Mouse (Mus musculus) stomach, embryonic 15.5 days (tissue): ENCODE data around the gene Lzts3. TPM values are rescaled to one million over a fixed set of nuclear protein-coding genes. Genes with fewer than 3 reads are reported as not detected.
"Not testable (repeated sequence)": the region's sequence is repeated elsewhere in the genome, so short reads cannot be mapped to it uniquely, and the experiment has no call there.

ENCODE experiments used
- ATAC-seq: fragments of 200-750 bp; cut with Nextera tagmentation; 2 replicates; pipeline ENCODE4 v1.8.0; 2017; ENCODE audit warnings: low read depth, moderate number of reproducible peaks, moderate TSS enrichment; ENCODE audit not compliant: insufficient read depth, low FRiP score
- H3K27ac ChIP-seq: fragments of 300-500 bp; sonication (generic); 2 replicates; pipeline ENCODE4 v1.5.1; 2015; ENCODE audit warnings: mild to moderate bottlenecking, inconsistent platforms
- H3K27me3 ChIP-seq: fragments of 300-500 bp; sonication (generic); replicated peaks from 2 replicates; pipeline ENCODE4 v1.6.1; 2015; ENCODE audit warnings: inconsistent platforms
- H3K36me3 ChIP-seq: fragments of 300-500 bp; sonication (generic); 2 replicates; pipeline ENCODE4 v1.6.1; 2015; ENCODE audit warnings: inconsistent platforms
- H3K4me1 ChIP-seq: fragments of 300-500 bp; sonication (generic); 2 replicates; pipeline ENCODE4 v1.6.1; 2015; ENCODE audit warnings: inconsistent platforms
- H3K4me2 ChIP-seq: fragments of 300-500 bp; sonication (generic); 2 replicates; pipeline ENCODE4 v1.6.1; 2015; ENCODE audit warnings: mild to moderate bottlenecking, inconsistent platforms
- H3K4me3 ChIP-seq: fragments of 300-500 bp; sonication (generic); replicated peaks from 2 replicates; pipeline ENCODE4 v1.5.1; 2015; ENCODE audit warnings: inconsistent platforms
- H3K9ac ChIP-seq: fragments of 300-500 bp; sonication (generic); 2 replicates; pipeline ENCODE4 v1.6.1; 2015; ENCODE audit warnings: inconsistent platforms
- H3K9me3 ChIP-seq: fragments of 300-500 bp; sonication (generic); 2 replicates; pipeline ENCODE4 v1.6.1; 2016; ENCODE audit warnings: inconsistent platforms
- WGBS: fragments of 180-500 bp; shearing (Covaris S2); methylation state at CpG from one replicate; pipeline ENCODE4 v1.1.7; 2015; 5-methylcytosine and 5-hydroxymethylcytosine counted together
- polyA plus RNA-seq: library from polyadenylated mRNA; unstranded; fragments of >200 nt; fragmentation: Nextera tagmentation; extraction: Ambion mirVana; gene quantifications from 2 replicates; pipeline ENCODE4 v1.2.1, GENCODE M21; 2015

The Lzts3 gene
- polyA plus RNA-seq, 1 experiment from 2014 or later, result 9.9 TPM

GRCm38 (mm10) chr2:130656536-130656935 lies 13.9 kb upstream of the Lzts3 start:
- Histone ChIP-seq H3K4me2 (no peak overlapping the region), H3K9ac (no peak overlapping the region), H3K36me3 (peaks cover 64% of the 10 kb centered on the region), H3K4me3 (no peak overlapping the region), H3K27me3 (no peaks in the 10 kb centered on the region), H3K27ac (no peak overlapping the region), H3K4me1 (no peaks in the 10 kb centered on the region), H3K9me3 (no peaks in the 10 kb centered on the region)
- 92% methylated on average over 9 of the region's 9 CpGs for WGBS
- ATAC-seq, result no peak

DNA sequence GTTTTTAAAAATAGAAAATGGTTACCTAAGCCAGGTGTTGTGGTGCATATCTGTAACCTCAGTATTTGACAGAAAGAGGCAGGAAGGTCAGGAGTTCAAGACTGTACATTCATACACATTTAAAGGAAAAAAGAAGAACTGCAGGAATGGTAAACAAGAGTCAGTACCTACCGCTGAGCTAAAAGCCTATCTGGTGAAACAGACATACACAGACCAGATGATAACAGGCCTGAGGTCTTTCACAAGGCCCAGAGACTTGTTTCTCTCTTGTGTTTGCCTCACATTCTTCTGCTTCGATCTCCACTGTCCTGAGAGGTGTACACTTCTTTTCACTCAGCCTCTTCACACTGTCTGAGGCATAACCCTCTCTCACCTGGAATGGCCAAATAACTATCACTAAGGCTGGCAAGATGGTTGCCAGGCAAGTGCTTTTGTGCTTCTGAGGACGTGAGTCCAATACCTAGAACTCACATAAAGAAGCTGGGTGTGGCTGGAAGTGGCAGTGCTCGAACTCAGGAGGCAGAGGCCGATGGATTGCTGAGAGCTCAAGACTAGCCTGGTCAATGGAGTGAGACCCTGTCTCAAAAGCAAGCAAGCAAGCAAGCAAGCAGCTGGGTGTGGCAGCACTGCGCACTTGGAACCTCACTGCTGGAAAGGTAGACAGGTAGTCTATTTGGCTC lies 13.2 kb upstream of the Lzts3 start:
- 91% methylated on average over 6 of the region's 6 CpGs for WGBS
- no peak overlapping the region for H3K27ac ChIP-seq
- peaks cover 57% of the 10 kb centered on the region for H3K36me3 ChIP-seq

DNA sequence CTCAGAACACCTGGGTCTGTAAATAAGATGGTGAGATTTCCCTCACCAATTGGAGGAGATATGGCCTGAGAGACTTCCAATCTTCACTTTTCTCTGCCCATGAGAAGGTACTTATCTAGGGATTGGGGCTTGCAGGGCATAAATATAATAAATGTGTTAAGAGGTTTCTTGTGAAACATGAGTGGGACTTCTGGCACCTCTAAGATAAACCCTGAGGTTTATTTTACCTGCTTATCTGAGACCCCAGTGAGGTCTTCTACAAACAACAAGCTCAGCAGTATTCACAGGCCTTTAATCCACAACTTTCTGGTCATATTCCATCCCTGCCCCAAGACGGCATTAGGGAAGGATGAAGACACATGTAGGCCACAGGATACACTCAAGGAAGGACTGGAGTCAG lies 11.2 kb upstream of the Lzts3 start:
- no peak overlapping the region for H3K4me3 ChIP-seq
- no peaks in the 10 kb centered on the region for H3K9me3 ChIP-seq
- H3K9ac ChIP-seq, result no peak overlapping the region
- WGBS, result 90% methylated on average over 1 of the region's 1 CpGs
- ATAC-seq, result no peak
- no peak overlapping the region for H3K27ac ChIP-seq
- peaks cover 52% of the 10 kb centered on the region for H3K36me3 ChIP-seq
- H3K27me3 ChIP-seq, result no peaks in the 10 kb centered on the region
- H3K4me2 ChIP-seq, result no peak overlapping the region
- H3K4me1 ChIP-seq, result no peaks in the 10 kb centered on the region

More for the DNA sequence above, 13.2 kb upstream of the Lzts3 start:
- no peak overlapping the region for H3K4me2 ChIP-seq
- H3K4me3 ChIP-seq, result no peak overlapping the region
- peak; percentile 65; the same call in 1 of the 2 replicates for ATAC-seq
- H3K27me3 ChIP-seq, result no peaks in the 10 kb centered on the region
- H3K9me3 ChIP-seq, result no peaks in the 10 kb centered on the region
- H3K9ac ChIP-seq, result no peak overlapping the region
- no peaks in the 10 kb centered on the region for H3K4me1 ChIP-seq

DNA sequence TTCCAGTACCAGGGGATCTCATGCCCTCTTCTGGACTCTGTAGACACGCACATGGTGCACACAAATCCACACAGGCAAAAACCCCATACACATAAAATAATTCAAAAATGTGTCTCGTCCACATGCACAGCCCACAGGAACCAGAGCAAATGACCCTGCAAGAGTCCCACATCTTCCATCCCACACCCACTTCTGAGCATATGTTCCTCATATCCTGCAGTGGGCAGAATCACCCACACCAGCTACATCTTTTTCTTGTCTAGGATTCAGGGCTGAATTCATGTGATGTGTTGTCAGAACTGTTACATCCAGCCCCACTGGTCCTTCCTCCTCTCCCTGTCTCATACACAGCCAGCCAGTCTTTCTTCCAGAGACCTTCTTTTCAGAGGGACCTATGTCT lies 10.7 kb upstream of the Lzts3 start:
- Histone ChIP-seq H3K27ac (no peak overlapping the region), H3K4me3 (no peak overlapping the region), H3K4me1 (no peaks in the 10 kb centered on the region), H3K36me3 (peaks cover 47% of the 10 kb centered on the region), H3K9ac (no peak overlapping the region), H3K27me3 (no peaks in the 10 kb centered on the region), H3K9me3 (no peaks in the 10 kb centered on the region), H3K4me2 (no peak overlapping the region)
- 91% methylated on average over 2 of the region's 2 CpGs for WGBS
- ATAC-seq, result no peak

DNA sequence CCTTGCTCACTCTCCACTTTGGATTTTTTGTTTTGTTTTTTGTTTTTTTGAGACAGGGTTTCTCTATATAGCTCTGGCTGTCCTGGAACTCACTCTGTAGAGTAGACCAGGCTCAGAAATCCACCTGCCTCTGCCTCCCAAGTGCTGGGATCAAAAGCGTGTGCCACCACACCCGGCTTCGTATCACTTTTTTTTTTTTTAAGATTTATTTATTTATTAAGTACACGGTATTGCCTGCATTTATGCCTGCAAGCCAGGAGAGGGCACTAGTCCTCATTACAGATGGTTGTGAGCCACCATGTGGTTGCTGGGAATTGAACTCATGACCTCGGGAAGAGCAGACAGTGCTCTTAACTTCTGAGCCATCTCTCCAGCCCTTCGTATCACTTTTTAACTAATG lies 6.4 kb upstream of the Lzts3 start:
- H3K36me3 ChIP-seq, result peaks cover 15% of the 10 kb centered on the region

GRCm38 (mm10) chr2:130645198-130645597 lies 2.6 kb upstream of the Lzts3 start:
- Histone ChIP-seq H3K36me3 (peaks cover 1% of the 10 kb centered on the region; the same call in 1 of the 2 replicates), H3K9ac (no peak overlapping the region), H3K27me3 (no peaks in the 10 kb centered on the region), H3K9me3 (no peaks in the 10 kb centered on the region), H3K4me3 (no peak overlapping the region), H3K27ac (no peak overlapping the region), H3K4me2 (no peak overlapping the region), H3K4me1 (peaks cover 7% of the 10 kb centered on the region; the same call in 1 of the 2 replicates)
- 82% methylated on average over 4 of the region's 4 CpGs for WGBS
- ATAC-seq, result no peak

More for the DNA sequence above, 6.4 kb upstream of the Lzts3 start:
- not testable (repeated sequence) for H3K4me1 ChIP-seq, H3K27me3 ChIP-seq, H3K9ac ChIP-seq, H3K9me3 ChIP-seq, H3K27ac ChIP-seq, H3K4me2 ChIP-seq, H3K4me3 ChIP-seq, ATAC-seq
- WGBS, result 80% methylated on average over 6 of the region's 6 CpGs

DNA sequence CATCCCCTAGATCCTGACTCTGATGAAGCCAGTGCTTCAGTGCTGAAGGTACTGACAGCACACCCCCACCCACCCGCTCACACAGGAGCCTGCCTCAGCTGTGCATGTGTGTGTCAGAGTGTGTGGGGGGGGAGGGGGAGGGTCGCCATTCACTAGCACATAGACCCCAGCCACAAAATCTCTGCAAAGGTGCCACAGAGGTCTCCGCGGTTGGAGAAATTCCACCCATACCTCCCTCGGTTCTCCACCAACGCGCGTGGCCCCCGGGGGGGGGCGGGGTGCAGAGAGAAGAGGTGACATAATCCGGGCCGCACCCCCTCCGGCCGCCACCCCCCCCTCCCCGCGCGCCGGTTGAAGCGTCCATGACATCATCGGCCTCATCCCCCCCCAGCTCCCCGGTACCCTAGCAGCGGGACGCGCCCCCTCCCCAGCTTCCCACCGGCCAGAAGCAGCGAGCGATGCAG lies 374 bp downstream of the Lzts3 start:
- Histone ChIP-seq H3K27ac (0 out of 2 replicates have a peak overlapping the region, but pooled peaks have one; percentile 32), H3K27me3 (no peaks in the 10 kb centered on the region), H3K4me1 (peaks cover 7% of the 10 kb centered on the region; the same call in 1 of the 2 replicates), H3K9me3 (no peaks in the 10 kb centered on the region), H3K4me2 (peak overlapping the region; percentile 97), H3K4me3 (peak overlapping the region; percentile 73), H3K9ac (peak overlapping the region; percentile 54), H3K36me3 (no peaks in the 10 kb centered on the region)
- peak; percentile 3; the same call in 1 of the 2 replicates for ATAC-seq
- under 1% methylated on average over 26 of the region's 27 CpGs for WGBS

DNA sequence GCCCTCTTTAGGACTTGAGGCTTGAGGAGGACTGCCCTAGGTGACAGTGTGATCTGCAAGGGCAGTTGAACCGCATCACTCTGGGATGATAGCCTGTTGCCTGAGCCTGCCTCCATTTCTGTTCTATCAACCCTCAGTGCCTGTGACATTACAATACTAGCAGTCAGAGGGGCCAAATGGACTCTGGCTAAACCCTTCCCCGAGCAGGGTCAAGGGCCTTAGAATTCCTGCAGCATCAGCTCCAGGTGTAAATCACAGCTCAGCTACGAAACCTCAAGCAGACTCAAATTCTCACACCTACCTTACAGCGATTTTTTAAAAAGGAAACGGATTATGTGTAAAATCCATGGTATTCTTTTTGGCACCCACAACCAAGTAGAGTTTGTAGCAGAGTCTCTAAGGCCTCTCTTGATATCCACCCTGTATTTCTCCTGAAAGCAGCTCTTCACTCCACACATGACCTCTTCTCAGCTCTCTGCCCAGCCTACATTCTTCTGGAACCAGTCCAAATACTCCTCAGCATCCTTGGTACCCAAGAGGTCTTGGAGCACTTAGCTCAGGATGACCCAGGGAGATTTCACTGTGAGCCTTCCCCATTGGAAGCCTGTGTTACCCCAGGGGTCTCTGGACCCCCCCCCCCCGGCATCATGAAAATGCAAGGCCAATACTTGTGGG lies 1.1 kb downstream of the Lzts3 start:
- WGBS, result 48% methylated on average over 6 of the region's 6 CpGs
- no peaks in the 10 kb centered on the region for H3K36me3 ChIP-seq
- H3K27ac ChIP-seq, result no peak overlapping the region
- H3K4me1 ChIP-seq, result peaks cover 7% of the 10 kb centered on the region; the same call in 1 of the 2 replicates
- peak overlapping the region; percentile 73; the same call in 1 of the 2 replicates for H3K4me3 ChIP-seq
- H3K27me3 ChIP-seq, result peaks cover 5% of the 10 kb centered on the region; the same call in 1 of the 2 replicates
- ATAC-seq, result no peak
- peak overlapping the region; percentile 97 for H3K4me2 ChIP-seq
- H3K9ac ChIP-seq, result no peak overlapping the region
- H3K9me3 ChIP-seq, result no peaks in the 10 kb centered on the region

GRCm38 (mm10) chr2:130639276-130639675 lies 3.3 kb downstream of the Lzts3 start:
- Histone ChIP-seq H3K27ac (peak overlapping the region; percentile 85), H3K36me3 (no peaks in the 10 kb centered on the region), H3K4me1 (peaks cover 27% of the 10 kb centered on the region), H3K4me2 (no peak overlapping the region), H3K4me3 (no peak overlapping the region), H3K9me3 (no peaks in the 10 kb centered on the region), H3K27me3 (peaks cover 18% of the 10 kb centered on the region; the same call in 1 of the 2 replicates), H3K9ac (no peak overlapping the region)
- no peak for ATAC-seq
- WGBS, result 77% methylated on average over 6 of the region's 6 CpGs

DNA sequence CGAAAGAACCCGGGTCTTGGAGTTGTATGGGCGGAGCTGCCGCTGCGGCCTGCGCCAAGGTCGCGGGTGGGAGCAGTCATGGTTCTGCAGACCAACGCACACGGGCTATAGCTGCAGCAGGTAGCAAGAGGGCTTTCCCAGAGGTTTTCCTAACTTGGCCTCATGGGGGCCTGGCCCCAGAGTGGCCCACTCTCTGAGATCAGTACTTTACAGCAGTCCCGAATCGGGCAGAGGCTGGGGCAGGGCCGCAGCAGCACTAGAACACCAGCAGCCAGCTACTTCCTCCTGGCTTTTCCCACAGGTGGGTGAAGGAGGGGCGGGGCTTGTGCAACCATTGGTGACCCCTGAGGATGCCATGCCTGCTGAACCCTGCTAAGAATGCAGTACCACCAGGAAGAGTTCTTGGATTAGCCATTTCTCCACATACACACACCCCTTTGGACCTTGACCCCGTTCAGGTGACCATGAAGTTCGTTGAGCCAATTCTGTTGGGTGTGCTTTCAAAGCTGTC lies 4.4 kb downstream of the Lzts3 start:
- Histone ChIP-seq H3K9ac (no peak overlapping the region), H3K4me1 (peaks cover 29% of the 10 kb centered on the region), H3K27ac (peak overlapping the region; percentile 85), H3K9me3 (no peaks in the 10 kb centered on the region), H3K36me3 (0 out of 2 replicates have a peak, but pooled peaks cover 3% of the 10 kb centered on the region), H3K4me2 (peak overlapping the region; percentile 46), H3K4me3 (peak overlapping the region; percentile 31), H3K27me3 (peaks cover 22% of the 10 kb centered on the region; the same call in 1 of the 2 replicates)
- peak; percentile 62 for ATAC-seq
- 29% methylated on average over 16 of the region's 16 CpGs for WGBS

GRCm38 (mm10) chr2:130635847-130636246 lies 6.8 kb downstream of the Lzts3 start:
- 35% methylated on average over 21 of the region's 21 CpGs for WGBS
- Histone ChIP-seq H3K9me3 (no peaks in the 10 kb centered on the region), H3K9ac (no peak overlapping the region), H3K27ac (no peak overlapping the region; the same call in 1 of the 2 replicates), H3K4me3 (no peak overlapping the region), H3K27me3 (peaks cover 22% of the 10 kb centered on the region; the same call in 1 of the 2 replicates), H3K36me3 (0 out of 2 replicates have a peak, but pooled peaks cover 3% of the 10 kb centered on the region), H3K4me1 (peaks cover 22% of the 10 kb centered on the region), H3K4me2 (0 out of 2 replicates have a peak overlapping the region, but pooled peaks have one; percentile 11)
- ATAC-seq, result no peak
